Mouse (Mus musculus): ENCODE results near the gene Pknox1.

DNA sequence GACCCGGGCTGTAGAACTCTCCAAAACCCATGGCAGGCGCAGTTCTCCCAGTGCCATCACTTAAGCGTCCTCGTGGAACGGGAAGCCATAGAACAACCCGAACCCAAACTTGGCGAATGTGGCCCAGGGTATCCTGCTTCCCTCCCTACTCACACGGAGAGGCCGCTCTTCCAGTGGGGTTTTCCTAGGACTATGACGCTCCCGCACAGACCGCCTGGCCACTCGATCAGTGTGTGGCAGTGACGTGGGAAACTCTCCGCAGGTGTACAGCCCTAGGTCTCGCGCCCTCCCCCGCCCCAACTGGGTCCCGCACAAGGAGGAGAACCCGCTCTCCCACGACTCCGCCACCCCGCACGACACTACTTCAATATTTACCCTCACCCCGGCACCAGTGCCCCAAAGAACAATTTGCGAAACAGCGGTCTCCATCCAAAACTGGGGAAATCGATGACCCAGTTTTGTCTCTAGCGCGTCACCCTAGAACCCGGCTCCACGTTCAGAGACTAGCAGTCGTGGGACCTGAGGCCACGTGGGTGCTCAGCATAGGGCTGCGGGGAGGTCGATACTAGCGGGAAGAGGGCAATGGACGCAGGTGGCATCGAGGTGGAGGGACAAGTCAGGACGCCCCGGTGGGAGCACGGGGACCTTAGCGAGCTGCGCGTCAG, 71.9 kb downstream of the Pknox1 start:
- TF ChIP-seq CTCF (IDR thresholded peaks at IDR 0.05; ENCODE audit: insufficient read depth, low read length) (no peak), POLR2A (IDR thresholded peaks at IDR 0.05; ENCODE audit: borderline replicate concordance, extremely low read depth, low read depth, low read length) (no peak)
